Mouse (Mus musculus) hindbrain, embryonic 12.5 days (tissue): Measurements from ENCODE around the gene Adam17. TPM values are rescaled to one million over a fixed set of nuclear protein-coding genes. Genes with fewer than 3 reads are reported as not detected.

Experiments used
- ATAC-seq: fragments of 200-750 bp; cut with Nextera tagmentation; 2 replicates; pipeline ENCODE4 v1.8.0; 2017; ENCODE audit warnings: moderate TSS enrichment; ENCODE audit not compliant: low FRiP score
- H3K27ac ChIP-seq: fragments of 300-500 bp; sonication (generic); 2 replicates; pipeline ENCODE4 v1.5.1; 2016; ENCODE audit warnings: mild to moderate bottlenecking
- H3K27me3 ChIP-seq: fragments of 300-500 bp; sonication (generic); 2 replicates; pipeline ENCODE4 v1.6.1; 2016; ENCODE audit warnings: mild to moderate bottlenecking
- H3K36me3 ChIP-seq: fragments of 300-500 bp; sonication (generic); 2 replicates; pipeline ENCODE4 v1.6.1; 2016; ENCODE audit warnings: mild to moderate bottlenecking
- H3K4me1 ChIP-seq: fragments of 300-500 bp; sonication (generic); 2 replicates; pipeline ENCODE4 v1.6.1; 2016
- H3K4me2 ChIP-seq: fragments of 300-500 bp; sonication (generic); replicated peaks from 2 replicates; pipeline ENCODE4 v1.6.1; 2016; ENCODE audit warnings: mild to moderate bottlenecking
- H3K4me3 ChIP-seq: fragments of 300-500 bp; sonication (generic); 2 replicates; pipeline ENCODE4 v1.5.1; 2016; ENCODE audit warnings: mild to moderate bottlenecking
- H3K9ac ChIP-seq: fragments of 300-500 bp; sonication (generic); 2 replicates; pipeline ENCODE4 v1.6.1; 2016; ENCODE audit warnings: mild to moderate bottlenecking, moderate library complexity
- H3K9me3 ChIP-seq: fragments of 300-500 bp; sonication (generic); replicated peaks from 2 replicates; pipeline ENCODE4 v1.6.1; 2016; ENCODE audit warnings: mild to moderate bottlenecking
- WGBS: fragments of 180-500 bp; shearing (Covaris S2); methylation state at CpG from one replicate; pipeline ENCODE4 v1.1.7; 2016; 5-methylcytosine and 5-hydroxymethylcytosine counted together
- polyA plus RNA-seq: library from polyadenylated mRNA; unstranded; fragments of >200 nt; fragmentation: Nextera tagmentation; extraction: Ambion mirVana; gene quantifications from 2 replicates; pipeline ENCODE4 v1.2.1, GENCODE M21; 2016

Gene Adam17
- polyA plus RNA-seq, 1 experiment from 2014 or later: 40.7 TPM

DNA sequence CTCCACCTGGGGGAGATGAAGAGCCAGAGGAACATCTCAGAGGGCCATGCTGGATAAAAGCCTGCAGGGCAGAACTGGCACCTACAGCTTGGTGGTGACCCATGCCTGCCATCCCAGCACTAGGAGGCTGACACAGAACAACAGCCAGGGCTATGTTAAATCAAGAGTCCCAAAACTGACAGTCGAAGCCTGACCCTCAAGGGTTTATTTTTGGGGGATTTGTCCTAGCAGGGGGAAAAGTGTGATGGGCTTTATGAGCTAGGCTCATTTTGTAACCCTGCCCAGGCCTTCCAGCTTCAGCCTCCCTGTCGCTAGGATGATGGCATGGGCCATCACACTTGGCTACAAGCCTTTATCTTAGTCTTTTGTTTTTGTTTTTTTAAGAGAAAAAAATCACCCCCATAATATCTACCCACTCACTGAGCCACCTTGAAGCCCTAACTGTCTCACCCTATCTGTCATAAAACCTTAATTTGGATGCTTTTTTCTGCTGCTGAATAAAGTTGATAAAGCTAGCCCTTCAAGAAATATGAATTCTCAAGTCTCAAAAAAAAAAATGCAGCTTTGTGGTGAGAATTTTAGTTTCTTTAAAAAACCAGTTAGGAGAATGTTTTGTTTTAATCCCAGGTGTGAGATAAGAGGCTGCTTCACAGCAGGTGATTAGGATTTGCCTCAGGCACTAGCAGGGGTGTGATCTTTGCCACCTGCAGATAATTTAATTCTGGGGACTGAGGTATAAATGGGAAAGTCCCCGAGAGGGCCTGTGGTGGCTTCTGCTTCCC, 2.1 kb upstream of the Adam17 start:
- no peaks in the 10 kb centered on the region for H3K27me3 ChIP-seq
- no peaks in the 10 kb centered on the region for H3K9me3 ChIP-seq
- peaks cover 7% of the 10 kb centered on the region; the same call in 1 of the 2 replicates for H3K4me1 ChIP-seq
- no peak for ATAC-seq
- H3K4me2 ChIP-seq: no peak overlapping the region
- WGBS: 52% methylated on average over 3 of the region's 3 CpGs
- H3K4me3 ChIP-seq: no peak overlapping the region
- no peak overlapping the region for H3K27ac ChIP-seq
- no peak overlapping the region for H3K9ac ChIP-seq
- H3K36me3 ChIP-seq: no peaks in the 10 kb centered on the region

DNA sequence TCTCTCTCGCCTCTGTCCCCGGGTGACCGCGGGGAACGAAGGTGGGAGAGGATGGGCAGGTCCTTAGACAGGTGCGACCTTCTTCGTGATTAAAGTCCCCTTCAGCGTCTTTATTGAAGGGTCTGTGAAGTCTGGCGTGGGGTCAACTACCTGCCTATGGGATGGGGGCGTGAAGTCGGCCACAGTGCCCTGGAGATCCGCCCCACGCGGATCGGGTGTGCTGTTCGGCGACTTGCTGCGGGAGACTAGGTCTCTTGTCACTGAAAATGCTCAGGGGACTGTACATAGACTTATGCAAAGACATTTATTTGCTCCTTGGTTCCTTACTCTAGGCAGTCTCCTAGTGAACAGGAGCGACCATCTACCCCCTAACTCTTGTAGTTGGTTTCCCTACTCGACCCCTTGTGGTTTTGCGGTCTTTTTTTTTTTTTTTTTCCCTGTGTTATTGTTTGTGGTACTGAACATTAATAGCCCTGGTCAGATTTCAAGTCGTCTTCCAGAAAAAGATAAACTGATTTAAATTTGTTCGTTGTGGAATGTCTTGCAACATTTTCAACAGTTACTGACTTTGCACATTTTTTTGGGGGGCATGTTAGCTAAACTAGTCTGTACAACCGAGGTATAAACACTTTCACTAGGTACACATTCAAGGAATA, 516 bp upstream of the Adam17 start:
- Histone ChIP-seq H3K4me1 (peaks cover 7% of the 10 kb centered on the region; the same call in 1 of the 2 replicates), H3K36me3 (no peaks in the 10 kb centered on the region), H3K9ac (peak overlapping the region; percentile 82), H3K27me3 (no peaks in the 10 kb centered on the region), H3K4me2 (peak overlapping the region; percentile 75), H3K27ac (peak overlapping the region; percentile 94), H3K9me3 (no peaks in the 10 kb centered on the region), H3K4me3 (peak overlapping the region; percentile 68)
- ATAC-seq: peak; percentile 77
- WGBS: 5% methylated on average over 24 of the region's 24 CpGs

- no peak overlapping the region for H3K4me2 ChIP-seq
- H3K9me3 ChIP-seq: no peaks in the 10 kb centered on the region
- ATAC-seq: no peak
- no peak overlapping the region for H3K9ac ChIP-seq
- H3K4me1 ChIP-seq: peaks cover 7% of the 10 kb centered on the region; the same call in 1 of the 2 replicates
- no peaks in the 10 kb centered on the region for H3K36me3 ChIP-seq
- H3K27me3 ChIP-seq: no peaks in the 10 kb centered on the region
- H3K27ac ChIP-seq: no peak overlapping the region
- no peak overlapping the region for H3K4me3 ChIP-seq
- 98% methylated on average over 1 of the region's 1 CpGs for WGBS
Measured at GRCm38 (mm10) chr12:21370035-21370611, 3.3 kb downstream of the Adam17 start.

DNA sequence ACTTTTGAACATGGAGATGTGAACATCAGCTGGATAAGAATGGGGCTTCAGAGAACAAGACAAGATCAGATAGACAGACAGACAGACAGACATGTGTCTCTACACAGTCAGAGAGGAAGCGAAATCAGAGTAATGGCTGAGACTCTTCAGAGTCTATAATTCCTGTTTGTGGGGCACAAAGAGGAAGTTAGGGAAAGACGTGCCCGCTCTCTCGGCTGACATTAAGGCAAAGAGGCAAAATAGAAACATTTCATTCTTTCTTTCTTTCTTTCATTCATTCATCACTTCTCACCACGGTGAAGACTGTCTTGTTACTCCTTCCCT, 4.4 kb downstream of the Adam17 start:
- Histone ChIP-seq H3K9ac (no peak overlapping the region), H3K4me3 (no peak overlapping the region), H3K27ac (no peak overlapping the region), H3K27me3 (no peaks in the 10 kb centered on the region), H3K9me3 (no peaks in the 10 kb centered on the region), H3K4me2 (no peak overlapping the region), H3K36me3 (no peaks in the 10 kb centered on the region), H3K4me1 (peaks cover 7% of the 10 kb centered on the region; the same call in 1 of the 2 replicates)
- 95% methylated on average over 5 of the region's 5 CpGs for WGBS
- no peak for ATAC-seq

DNA sequence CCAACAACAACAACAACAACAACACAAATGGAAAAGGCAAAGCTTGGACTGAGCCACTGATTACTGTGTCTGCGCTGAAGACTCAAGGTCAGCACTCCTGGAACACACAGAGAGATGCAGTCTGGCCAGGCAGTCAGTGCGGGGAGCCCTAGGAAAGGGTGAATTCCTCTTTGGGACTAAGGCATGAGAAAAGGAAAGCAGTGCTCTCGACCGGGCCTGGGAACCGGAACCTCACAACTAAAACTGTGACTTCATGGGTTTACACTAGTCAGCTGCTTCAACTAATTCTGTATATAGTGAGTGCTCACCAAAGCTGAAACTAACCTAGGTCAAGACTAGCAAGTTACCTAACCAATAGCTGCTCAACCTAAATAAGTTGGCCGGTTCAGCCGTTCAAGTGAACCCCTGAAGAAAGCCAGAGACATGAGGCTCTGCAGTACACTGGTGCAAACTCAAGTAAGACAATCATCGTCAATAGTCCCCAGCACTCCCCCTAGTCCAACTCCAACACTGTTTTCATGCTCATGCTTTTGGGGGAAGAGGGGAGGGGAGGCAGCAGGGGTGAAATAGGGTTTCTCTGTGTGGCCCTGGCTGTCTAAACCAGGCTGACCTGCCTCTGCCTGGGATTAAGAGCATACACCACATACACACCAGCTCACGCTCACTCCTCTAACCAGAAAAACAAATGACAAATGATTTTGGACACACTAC, 4.9 kb downstream of the Adam17 start:
- H3K9me3 ChIP-seq: no peaks in the 10 kb centered on the region
- H3K27me3 ChIP-seq: no peaks in the 10 kb centered on the region
- no peak overlapping the region for H3K27ac ChIP-seq
- no peak overlapping the region for H3K9ac ChIP-seq
- no peak overlapping the region for H3K4me3 ChIP-seq
- no peak for ATAC-seq
- WGBS: 93% methylated on average over 9 of the region's 9 CpGs
- H3K4me1 ChIP-seq: peaks cover 7% of the 10 kb centered on the region; the same call in 1 of the 2 replicates
- H3K36me3 ChIP-seq: no peaks in the 10 kb centered on the region
- H3K4me2 ChIP-seq: no peak overlapping the region

DNA sequence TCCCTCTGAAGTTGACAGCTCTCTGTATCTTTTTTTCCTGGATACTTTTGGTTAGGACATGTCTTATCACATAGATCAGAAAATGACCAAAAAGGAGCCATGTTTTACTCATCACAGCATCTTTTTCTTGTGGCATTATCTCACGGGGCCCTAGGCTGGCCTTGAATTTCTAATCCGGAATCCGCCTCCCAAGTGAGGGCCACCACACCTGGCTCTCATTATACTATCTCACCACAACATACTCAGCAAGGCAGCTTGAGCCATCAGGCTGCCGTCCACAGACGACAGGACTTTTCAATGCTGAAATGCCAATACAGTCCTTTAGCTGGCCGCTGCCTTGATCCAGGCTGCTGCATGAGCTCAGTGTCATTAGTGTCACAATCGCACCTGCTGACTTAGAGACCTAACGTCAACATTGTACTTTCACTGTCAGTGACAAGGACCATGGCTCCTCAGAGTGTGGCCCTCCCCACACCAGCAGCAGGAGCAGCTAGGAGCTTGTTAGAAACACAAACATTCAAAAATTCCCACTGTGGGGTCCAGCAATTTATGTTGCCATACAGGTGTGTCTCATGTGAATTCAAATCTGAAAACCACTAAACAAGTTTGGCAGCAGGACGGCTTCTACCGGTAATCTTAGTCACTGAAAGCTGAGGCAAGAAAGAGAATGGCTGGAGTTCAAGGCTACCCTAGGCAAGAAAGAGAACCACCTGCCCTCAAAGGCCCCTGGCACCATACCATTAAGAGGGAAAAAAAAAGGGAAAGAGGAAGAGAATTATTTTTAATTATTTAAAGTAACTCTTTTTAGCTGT, 8.6 kb downstream of the Adam17 start:
- Histone ChIP-seq H3K4me1 (no peaks in the 10 kb centered on the region), H3K36me3 (no peaks in the 10 kb centered on the region), H3K27ac (no peak overlapping the region), H3K4me2 (no peak overlapping the region), H3K27me3 (no peaks in the 10 kb centered on the region), H3K9me3 (0 out of 2 replicates have a peak, but pooled peaks cover 5% of the 10 kb centered on the region), H3K4me3 (no peak overlapping the region), H3K9ac (no peak overlapping the region)
- ATAC-seq: no peak
- 76% methylated on average over 10 of the region's 10 CpGs for WGBS

DNA sequence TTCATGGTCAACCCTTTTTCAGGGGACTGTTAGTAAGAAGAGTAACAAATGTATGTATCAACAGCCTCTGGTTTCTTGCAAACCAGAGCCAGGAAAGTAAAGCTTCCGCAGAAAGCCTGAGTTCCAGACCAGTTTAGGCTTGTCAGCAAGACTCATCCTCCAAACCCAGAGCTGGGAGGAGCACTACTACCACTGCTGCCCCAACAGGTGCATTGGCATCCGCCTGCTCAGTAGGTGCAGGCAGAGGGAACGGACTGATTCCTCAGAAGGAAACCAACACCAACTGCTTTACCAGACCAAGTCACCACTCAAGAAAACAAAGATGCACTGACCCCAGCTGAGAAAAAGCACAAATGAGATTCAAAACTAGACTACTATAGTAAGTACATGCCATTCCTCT, 10.2 kb downstream of the Adam17 start:
- WGBS: 90% methylated on average over 3 of the region's 3 CpGs
- Histone ChIP-seq H3K9ac (no peak overlapping the region), H3K9me3 (0 out of 2 replicates have a peak, but pooled peaks cover 5% of the 10 kb centered on the region), H3K4me3 (no peak overlapping the region), H3K27ac (no peak overlapping the region), H3K4me2 (no peak overlapping the region), H3K36me3 (no peaks in the 10 kb centered on the region), H3K4me1 (no peaks in the 10 kb centered on the region), H3K27me3 (no peaks in the 10 kb centered on the region)
- ATAC-seq: no peak

DNA sequence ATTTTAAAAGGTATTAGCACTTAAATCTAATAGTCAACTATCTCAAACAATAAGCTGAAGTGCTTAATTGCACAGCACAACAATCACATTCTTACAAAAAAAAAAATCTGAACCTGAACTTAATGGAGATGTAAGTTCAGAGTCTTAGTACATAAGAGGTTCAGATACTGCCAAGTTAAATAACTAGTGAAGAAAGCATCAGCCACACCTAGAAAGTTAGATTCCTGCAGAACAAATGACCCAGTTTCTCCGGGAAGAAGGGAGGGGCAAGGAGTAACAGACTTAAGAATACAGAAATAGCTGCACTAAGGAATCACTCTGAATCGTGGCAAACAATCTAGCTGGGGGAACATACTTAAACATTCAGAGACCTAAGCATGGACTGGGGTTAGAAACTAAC, 10.7 kb downstream of the Adam17 start:
- Histone ChIP-seq H3K27me3 (no peaks in the 10 kb centered on the region), H3K9me3 (0 out of 2 replicates have a peak, but pooled peaks cover 5% of the 10 kb centered on the region), H3K9ac (no peak overlapping the region), H3K36me3 (no peaks in the 10 kb centered on the region), H3K4me1 (no peaks in the 10 kb centered on the region), H3K4me2 (no peak overlapping the region), H3K4me3 (no peak overlapping the region), H3K27ac (no peak overlapping the region)
- no peak for ATAC-seq
- 91% methylated on average over 2 of the region's 2 CpGs for WGBS

- Histone ChIP-seq H3K36me3 (peaks cover 36% of the 10 kb centered on the region), H3K27me3 (no peaks in the 10 kb centered on the region), H3K4me2 (no peak overlapping the region), H3K9ac (no peak overlapping the region), H3K27ac (no peak overlapping the region), H3K4me3 (no peak overlapping the region), H3K4me1 (no peaks in the 10 kb centered on the region), H3K9me3 (no peaks in the 10 kb centered on the region; the same call in 1 of the 2 replicates)
- WGBS: 94% methylated on average over 8 of the region's 8 CpGs
- no peak for ATAC-seq
Measured at GRCm38 (mm10) chr12:21353681-21354080, 19.8 kb downstream of the Adam17 start.

GRCm38 (mm10) chr12:21350113-21350876, 23.1 kb downstream of the Adam17 start:
- no peak overlapping the region for H3K4me3 ChIP-seq
- no peak overlapping the region for H3K9ac ChIP-seq
- no peaks in the 10 kb centered on the region for H3K27me3 ChIP-seq
- no peaks in the 10 kb centered on the region; the same call in 1 of the 2 replicates for H3K9me3 ChIP-seq
- no peaks in the 10 kb centered on the region for H3K4me1 ChIP-seq
- H3K4me2 ChIP-seq: no peak overlapping the region
- peak; percentile 38; the same call in 1 of the 2 replicates for ATAC-seq
- H3K36me3 ChIP-seq: peaks cover 38% of the 10 kb centered on the region
- no peak overlapping the region for H3K27ac ChIP-seq
- 27% methylated on average over 7 of the region's 7 CpGs for WGBS

DNA sequence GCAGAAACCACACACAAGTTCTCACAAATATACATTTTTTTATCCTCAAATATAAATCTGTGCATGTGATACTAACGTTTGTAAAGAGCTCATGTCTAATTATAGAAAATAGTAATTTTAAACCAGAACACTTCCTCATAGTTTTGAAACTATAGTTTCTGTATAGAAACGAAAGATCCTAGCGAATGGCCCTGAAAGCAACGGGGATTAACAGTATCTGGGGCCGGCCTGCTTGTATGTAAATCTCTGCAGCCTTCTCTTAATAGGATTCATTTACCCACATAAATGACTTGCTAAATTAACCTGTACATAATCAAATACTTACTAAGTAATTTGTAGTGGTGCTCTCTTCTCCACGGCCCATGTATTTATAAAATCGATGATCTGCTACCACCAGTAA, 26.5 kb downstream of the Adam17 start:
- Histone ChIP-seq H3K27me3 (no peaks in the 10 kb centered on the region), H3K4me1 (no peaks in the 10 kb centered on the region), H3K4me2 (no peak overlapping the region), H3K27ac (no peak overlapping the region), H3K9ac (no peak overlapping the region), H3K36me3 (peaks cover 32% of the 10 kb centered on the region), H3K4me3 (no peak overlapping the region), H3K9me3 (no peaks in the 10 kb centered on the region)
- no peak for ATAC-seq
- 92% methylated on average over 7 of the region's 7 CpGs for WGBS
